Mouse (Mus musculus) right cerebral cortex, postnatal 14 days (tissue): ENCODE measurements at regions not wholly inside any gene's neighbourhood (a gene's known extent, or its start where the extent isn't known, plus 50 kb on each side); places are given as distances from the start of the nearest gene placed in this dataset.

Experiments used
- DNase-seq: peaks from one replicate; pipeline ENCODE4 v3.0.0; 2022

GRCm38 (mm10) chr8:125322561-125322960, 247.0 kb downstream of the Sipa1l2 start:
- no peak for DNase-seq

DNA sequence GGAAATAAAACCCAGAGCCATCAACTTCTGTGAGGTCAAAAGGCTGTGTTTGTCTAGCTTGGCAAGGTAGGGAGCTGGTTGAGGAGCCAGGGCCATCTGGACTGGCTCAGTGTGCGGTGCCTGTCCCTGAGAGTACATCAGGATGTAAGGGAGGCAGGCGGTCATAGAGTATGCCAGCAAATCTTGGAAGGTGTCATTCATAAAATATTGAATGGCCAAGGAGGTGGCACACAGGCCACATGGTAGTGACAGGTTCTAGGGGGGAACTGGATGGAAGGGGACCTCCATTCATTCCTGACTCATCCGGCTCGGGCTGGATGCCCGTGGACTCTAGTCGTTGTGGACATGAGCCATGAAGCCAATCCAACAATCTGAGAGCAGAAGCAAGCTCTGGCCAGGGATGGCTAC, 252.0 kb downstream of the Sipa1l2 start:
- DNase-seq = no peak

GRCm38 (mm10) chr8:125315736-125316135, 253.9 kb downstream of the Sipa1l2 start:
- DNase-seq = no peak

GRCm38 (mm10) chr8:125314996-125315395, 254.6 kb downstream of the Sipa1l2 start:
- DNase-seq = no peak

DNA sequence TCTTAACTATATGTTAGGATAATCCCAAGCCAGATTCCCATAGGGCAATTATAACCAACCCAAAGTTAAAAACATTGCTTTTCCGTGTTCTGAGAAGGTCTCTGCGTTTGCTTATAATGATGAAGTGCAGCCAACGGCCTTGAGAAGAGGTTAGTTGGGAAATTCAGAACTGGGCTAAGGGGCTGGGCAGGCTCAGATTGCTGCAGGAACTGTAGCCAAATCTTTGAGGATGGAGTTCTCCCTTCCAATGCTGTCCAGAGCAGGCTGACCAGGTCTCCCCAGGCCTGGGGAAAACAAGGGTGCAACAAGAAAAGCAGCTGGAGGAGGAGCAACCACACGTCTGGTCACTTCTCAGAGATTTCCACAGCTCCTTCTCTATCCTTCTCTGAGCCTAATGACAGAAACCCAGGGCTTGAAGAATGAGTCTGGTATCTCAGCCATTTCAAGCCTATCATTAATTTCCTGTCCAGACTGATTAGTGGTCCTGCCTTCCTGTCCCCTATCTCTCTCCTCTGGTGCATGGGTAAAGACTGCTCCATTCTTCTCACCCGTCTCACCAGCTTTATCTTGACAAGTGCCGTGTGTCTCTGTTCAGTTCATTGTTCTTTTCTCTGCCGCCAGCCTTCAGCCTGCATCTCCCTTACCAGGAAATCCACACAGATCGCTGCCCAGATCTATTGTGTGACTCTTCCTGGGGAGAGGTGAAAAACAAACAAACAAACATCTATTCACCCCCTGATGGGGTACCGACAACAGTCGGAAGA, 255.2 kb downstream of the Sipa1l2 start:
- no peak for DNase-seq

- no peak for DNase-seq
These were observed 257.4 kb downstream of the Disc1 start for GRCm38 (mm10) chr8:125311228-125312053.
